Mouse (Mus musculus): ENCODE measurements around the gene Rhobtb1.
A peak's percentile ranks its signal among the peaks of the same experiment; 100 is the strongest.

The Rhobtb1 gene

DNA sequence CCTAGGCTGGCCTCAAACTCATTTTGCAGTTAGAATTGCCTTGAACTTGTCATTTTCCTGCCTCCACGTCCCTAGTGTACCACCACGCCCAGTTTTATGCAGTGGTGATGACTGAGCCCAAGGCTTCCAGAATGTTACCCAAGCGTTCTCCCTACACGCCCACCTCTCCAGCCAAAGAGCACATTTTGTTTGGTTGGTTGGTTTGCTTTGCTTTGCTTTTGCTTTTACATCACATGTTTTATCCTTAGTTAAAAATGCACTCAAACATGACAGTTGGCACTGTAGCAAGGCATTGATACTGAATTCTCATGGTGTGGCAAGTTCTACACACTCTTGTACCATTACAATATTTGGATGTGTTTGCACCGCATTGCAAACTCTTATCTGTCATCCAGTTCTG, 12.0 kb downstream of the Rhobtb1 start:
- DNase-seq (ENCODE audit: low spot score in 2 of 2), result no peak

DNA sequence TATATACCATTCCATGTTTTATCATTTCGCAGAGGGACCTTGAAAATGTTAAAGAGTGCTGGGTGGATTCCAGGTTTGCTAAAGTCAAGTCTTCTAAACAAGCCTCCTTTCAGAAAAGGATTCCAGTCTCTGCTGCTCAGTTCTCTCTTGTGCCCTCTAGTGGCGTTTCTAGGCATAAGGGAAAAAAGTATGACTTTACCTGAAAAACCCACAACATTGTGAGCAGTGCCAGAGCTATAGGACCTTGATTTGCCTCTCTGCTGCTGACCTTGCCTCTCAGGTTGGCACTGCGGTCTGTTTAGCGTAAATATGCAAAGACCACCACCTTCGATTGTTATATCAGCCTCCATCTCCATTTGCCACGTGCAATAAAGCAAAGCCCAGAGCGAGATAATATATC, 13.9 kb downstream of the Rhobtb1 start:
- DNase-seq (ENCODE audit: low spot score in 2 of 2), result no peak

DNA sequence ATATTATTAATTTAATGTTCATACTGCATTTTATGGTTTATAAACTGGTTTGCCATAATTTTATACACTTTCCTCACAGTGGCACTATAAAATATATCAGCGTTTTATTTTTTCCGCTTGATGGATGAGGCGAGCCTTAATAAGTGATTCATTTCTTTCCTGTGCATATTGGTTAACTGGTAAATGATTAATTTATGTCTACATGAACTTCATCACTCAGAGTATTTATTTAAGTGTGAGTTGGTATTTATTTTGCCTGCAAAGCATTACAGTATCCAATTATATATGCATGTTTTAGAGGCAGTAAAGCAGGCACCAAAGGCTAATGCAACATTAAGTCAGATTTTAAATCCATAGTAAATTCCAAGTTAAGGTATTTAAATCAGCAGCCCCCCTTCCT, 14.6 kb downstream of the Rhobtb1 start:
- DNase-seq (ENCODE audit: low spot score in 2 of 2), result no peak

DNA sequence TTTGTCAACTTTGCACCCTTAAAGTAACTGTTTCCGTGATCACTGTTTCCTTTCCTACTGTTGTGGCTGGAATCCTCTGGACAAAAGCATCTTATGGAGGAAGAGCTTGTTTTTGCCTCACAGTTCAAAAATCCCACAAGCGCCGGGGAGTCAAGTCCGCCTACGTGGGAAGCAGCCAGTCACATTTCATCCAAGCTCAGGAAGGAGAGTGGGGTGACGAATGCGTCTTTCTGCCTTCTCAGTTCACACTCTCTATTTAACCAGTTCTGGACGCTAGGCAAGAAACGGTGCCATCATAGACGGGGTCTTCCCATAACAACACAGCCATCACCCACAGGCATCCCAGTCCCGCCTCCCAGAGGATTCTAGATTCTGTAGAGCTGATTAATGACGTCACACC, 15.3 kb downstream of the Rhobtb1 start:
- no peak for DNase-seq (ENCODE audit: low spot score in 2 of 2)

DNA sequence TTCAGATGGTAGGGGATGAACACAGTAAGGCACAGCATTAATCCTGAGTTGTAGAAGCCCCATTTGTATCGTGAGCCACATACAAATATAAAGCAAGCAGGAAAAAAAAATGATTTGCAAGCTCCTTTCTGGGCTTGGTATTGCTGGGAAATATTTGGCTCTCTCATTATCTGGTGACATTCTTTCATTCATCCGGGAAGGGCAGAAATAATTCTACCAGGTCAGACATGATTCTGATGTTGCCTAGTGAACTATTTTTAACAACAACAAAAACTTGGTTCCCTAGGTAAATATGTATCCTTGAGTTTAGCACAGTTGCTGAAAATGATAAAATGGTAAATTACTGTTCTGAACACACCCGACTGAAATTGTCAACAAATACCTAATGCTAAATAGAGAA, 21.2 kb downstream of the Rhobtb1 start:
- no peak for DNase-seq (ENCODE audit: low spot score in 2 of 2)

DNA sequence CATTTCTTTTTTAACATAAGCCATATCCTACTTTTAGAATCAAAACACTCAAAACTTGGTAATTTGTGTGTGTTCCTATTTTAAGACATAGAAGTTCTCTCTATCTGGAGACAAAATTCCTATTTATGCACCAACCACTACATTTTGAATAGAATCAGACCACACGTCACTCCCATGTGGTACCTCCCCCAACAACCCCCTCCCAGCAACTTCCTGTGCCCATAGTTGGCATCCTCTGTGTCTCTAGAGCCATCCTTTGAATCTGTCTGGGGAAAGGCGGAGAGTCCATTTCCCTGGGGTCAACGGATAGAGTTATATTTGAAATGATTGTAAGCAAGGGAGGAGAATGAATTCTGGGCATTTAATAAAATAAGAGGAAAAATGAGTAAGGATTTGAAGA, 24.9 kb downstream of the Rhobtb1 start:
- DNase-seq (ENCODE audit: low spot score in 2 of 2), result no peak

DNA sequence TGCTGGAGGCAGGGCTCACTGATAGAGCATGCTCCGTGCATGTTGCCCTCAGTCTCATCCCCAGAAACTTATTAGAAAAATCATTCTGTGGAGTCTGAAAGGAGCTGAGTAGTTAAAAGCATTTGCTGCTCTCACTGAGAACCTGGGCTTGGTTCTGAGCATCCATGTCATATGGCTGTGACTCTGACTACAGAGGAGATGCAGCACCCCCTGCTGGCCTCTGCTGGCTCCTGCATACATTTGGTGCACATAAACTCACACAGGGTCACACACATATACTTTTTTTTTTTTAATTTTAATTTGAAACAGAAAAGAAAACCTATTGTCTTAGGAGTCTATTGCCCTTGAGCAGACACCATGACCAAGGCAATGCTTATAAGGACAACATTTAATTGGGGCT, 28.1 kb downstream of the Rhobtb1 start:
- no peak for DNase-seq (ENCODE audit: low spot score in 2 of 2)

DNA sequence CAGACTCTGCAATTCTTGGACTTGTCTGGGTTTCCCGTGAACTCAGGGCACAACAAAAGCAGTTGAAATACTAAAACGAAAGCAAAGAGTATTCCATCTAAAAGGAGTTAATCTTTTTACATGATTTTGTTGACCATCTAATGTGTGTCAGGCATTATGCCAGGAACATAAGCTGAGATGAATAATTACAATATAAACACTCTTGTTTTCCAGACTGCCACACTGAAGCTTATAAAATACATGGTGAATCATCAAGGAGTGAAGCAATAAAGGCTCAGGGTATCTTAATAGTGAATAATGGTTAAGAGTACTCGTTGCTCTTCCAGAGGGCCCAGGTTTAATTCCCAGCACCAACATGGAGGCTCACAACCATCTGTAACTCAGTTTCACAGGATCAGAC, 29.8 kb downstream of the Rhobtb1 start:
- no peak for DNase-seq (ENCODE audit: low spot score in 2 of 2)

DNA sequence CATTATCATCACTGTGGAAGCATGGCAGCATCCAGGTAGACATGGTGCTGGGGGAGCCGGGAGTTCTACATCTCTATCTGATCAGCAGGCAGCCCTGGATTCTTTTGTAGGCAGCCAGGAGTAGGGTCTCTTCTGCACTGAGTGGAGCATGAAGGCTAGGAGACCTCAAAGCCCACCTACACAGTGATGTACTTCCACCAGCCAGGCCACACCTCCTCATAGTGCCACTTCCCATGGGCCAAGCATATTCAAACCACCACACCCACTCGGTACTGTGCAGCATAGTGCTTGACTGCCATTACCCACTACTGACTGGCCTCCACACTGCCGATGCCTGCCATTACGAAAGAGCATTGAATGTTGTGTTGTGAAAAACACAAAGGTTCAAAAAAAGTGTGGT, 33.7 kb downstream of the Rhobtb1 start:
- no peak for DNase-seq (ENCODE audit: low spot score in 2 of 2)

DNA sequence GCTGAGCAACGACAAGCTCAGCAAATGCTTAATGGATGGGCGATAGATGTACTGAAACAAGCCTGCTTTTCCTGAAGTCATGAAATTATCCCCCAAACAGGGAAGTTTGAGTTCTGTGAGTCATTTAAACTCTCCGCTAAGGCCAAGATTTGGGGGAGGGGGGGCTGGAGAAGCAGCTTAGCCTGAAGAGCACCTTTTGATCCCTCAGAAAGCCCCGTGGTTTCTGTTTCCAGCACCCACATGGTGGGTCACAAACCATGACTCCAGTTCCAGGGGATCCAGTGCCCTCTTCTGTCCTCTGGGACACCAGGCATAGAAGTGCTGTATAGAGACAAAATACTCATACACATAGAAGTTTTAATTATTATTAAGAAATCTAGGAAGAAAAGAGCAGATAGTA, 34.2 kb downstream of the Rhobtb1 start:
- DNase-seq (ENCODE audit: low spot score in 2 of 2), result no peak

DNA sequence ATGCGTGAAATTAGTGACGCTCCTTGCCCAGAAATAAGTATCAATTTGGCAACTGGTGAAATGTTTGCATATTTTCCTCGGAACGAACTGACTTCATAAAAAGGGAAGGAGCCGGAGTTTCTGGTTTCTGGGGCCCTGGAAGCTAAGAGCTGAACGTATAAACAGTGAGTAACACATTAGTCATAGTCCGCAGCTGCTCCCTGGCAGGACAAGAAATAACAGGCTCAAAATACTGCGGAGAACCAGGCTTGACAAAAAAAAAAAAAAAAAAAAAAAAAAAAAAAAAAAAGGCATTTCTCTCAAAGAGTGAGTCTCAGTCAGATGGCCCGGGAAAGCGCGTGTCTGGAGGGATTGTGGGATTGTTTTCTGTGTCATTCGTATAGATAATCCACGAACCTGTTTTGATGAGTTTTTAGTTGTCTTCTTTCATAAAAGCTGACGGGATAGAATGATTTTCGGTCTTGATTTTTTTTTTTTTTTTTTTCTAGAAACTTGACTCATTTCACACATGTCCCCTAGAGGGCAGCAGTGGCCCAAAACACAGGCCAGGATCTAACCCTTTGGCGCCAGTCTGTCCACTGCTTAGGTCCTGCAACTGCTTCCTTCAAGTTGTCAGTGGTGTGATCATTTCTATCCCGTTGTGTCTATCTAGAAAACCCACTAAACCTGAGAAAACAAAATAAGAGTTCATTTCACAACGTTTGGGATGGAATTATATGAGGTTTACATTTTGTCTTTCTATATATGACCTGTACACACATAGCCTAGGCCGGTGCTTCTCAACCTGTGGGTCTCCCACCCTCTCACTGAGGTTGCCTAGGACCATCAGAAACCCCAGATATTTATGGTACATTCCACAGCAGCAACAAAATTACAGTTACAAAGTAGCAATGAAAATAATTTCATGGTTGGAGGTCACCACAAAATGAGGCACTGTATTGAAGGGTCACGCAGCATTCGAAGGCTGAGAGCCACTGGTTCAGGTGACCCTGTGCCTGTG, 35.0 kb downstream of the Rhobtb1 start:
- peak; percentile 42 to 52 for DNase-seq (ENCODE audit: low spot score in 2 of 2)

DNA sequence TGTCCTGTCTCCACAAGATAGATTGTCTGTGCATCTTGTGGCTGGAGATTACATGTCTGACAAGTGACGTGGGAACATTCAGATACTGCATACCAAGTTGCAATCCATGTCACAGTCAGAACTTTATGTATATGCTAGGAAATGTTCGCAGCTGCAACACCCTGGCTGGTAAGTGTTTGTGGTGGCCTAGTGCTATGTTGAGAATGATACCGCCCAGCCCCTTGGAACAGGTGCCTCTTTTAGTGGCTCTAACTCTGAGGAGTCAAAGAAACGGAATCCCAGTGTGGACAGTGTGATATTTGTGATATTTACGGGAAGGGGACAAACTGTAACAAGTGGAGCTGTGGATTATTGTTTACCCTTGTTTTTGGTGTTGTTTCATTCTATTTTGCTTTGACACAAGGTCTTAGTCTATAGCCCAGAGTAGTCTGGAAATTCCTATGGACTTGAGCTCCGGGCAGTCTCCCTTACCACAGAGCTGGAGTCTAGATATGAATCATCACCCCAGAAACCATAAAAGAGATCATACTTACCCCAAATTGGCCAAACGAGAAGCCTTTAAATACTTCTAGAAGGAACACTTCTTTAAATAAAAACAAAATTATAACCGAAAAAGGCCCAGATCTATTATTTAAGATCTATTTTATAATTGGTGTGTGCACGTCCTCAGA, 36.7 kb downstream of the Rhobtb1 start:
- no peak for DNase-seq (ENCODE audit: low spot score in 2 of 2)

DNA sequence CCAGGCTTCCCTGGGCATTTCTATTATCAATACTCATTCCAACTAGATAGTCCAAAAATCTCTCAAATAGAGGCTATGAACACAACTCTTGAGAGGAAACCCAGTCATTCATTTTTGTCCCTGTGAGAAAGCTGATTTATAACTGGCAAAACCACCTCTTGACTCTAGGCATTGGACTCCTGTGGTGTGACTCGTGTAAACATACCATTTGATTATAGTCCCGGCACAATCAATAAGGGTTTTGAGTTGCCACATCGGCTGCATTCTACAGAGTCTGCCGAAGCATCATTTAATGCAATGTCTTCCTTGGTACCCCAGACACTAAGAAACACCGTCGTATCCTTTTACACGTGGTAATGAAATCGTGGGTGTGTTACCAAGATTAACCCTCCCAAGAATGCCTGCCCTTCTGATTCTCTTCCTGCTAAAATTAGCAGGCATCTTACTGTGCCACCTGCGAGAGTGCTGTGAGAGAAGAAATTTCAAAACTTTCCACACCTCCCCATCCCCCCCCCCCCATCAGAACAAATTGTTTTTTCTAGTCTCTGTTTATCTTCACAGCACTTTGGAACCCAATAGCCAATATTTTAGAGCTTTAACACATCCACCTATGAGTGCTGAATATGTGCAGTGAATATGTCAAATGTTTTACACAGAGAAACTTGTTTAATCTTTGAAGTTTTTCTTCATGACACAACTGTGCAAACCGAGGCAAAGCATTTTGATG, 39.4 kb downstream of the Rhobtb1 start:
- DNase-seq (ENCODE audit: low spot score in 2 of 2), result no peak

DNA sequence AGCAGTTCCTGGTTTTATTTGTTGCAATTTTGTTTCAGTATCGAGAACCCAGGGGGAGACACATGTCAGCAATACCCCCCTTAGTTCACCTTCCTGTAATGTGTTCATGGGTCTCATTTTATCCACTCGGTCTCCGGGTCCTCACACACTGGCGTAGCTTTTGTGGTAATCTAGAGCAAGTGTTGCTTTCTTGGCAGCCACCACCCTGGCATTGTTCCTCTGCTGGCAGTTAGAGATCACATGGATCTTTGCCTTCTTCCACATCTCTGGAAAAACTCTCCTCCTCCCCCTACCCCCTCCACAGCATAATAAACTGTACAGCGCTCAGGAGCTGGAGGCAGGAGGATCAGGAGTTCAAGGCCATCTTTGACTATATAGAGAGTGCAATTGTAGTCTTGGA, 41.0 kb downstream of the Rhobtb1 start:
- DNase-seq (ENCODE audit: low spot score in 2 of 2), result no peak

DNA sequence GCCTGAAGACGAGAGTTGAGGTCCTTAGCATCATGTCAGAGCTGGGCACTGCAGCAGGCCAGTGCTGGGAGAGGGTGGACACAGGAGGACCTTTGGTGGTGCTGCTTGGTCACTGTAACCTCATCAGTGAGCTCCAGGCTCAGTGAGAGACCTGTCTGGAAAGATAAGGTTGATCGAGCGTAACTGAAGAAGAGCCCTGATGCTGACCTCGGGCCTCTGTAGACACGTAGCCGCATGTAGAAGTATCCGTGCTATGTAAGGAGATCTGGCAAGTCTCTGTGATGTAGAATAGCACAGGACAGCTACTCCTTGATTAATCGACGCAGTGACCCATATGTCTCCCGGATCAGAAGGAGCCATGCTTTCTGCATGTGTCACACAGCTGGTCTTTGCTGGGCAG, 42.5 kb downstream of the Rhobtb1 start:
- DNase-seq (ENCODE audit: low spot score in 2 of 2), result no peak

DNA sequence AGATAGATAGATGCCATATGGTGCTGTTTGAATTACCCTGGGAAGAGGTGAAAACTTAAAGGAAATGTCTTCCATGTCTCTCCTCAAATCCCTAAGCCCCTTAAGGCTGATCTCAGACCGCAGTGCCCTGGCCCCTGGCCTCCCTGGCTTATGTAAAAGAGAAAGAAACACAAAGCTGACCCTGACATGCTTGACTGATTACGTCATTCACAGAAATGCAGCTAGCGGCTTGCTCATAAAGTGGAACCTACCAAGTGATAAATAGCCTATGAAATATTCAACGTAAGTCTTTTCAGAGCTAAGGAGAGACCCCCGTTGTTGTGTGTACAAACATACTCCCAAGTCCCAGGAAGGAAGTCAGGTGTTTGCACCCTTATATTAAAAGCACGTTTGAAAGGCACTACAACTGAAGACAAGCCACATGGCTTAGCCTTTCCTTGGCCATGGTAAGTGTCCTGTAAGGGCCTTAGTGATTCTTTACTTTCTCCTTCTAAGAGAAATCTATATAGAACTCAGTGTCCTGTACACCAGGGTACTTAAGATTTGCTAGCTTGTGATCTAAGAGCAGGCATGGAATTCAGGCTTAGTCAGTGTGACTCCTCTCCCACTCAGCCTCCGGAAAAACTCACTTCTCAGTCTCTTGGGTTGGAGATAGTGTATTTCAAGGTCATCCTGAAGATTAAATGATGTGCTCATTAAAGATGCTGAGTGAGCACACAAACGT, 53.6 kb downstream of the Rhobtb1 start:
- DNase-seq (ENCODE audit: low spot score in 2 of 2), result no peak

DNA sequence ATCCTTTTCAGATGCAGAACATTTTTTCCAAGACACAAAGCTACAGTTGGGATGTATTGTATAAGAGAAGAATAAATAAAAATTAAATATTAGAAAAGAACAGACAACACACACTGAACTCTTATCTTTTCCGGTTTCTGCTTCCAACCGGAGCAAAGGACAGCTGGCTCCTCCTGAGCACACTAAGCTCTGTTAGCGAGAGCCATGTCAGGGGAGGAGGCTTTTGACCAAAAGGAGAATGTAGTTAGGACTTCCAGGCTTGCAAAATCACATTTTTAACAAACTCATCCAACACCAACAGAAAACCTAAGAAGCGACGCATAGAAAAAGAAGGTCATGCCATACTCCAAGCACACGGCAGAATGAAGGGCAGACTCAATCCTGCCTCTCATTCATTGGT, 54.8 kb downstream of the Rhobtb1 start:
- DNase-seq (ENCODE audit: low spot score in 2 of 2), result no peak

DNA sequence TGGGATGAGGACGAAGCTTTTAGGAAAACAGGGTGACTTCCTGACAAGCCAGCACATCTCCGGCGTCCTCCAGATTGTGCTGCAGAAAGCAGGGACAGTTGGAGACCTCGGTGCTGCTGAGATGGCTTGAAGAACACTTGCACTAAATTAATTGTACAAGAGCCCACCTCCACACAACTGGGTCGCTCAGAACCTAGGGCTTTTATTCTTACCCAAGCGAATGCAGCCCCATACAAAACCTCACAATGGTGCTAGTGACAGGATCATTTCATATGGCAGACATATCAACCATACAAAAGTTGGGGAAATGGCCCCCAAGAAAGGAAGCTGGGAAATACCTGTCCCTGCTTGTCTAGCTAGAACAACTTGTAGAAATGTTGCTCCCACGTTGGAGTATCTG, 56.2 kb downstream of the Rhobtb1 start:
- DNase-seq (ENCODE audit: low spot score in 2 of 2), result no peak

DNA sequence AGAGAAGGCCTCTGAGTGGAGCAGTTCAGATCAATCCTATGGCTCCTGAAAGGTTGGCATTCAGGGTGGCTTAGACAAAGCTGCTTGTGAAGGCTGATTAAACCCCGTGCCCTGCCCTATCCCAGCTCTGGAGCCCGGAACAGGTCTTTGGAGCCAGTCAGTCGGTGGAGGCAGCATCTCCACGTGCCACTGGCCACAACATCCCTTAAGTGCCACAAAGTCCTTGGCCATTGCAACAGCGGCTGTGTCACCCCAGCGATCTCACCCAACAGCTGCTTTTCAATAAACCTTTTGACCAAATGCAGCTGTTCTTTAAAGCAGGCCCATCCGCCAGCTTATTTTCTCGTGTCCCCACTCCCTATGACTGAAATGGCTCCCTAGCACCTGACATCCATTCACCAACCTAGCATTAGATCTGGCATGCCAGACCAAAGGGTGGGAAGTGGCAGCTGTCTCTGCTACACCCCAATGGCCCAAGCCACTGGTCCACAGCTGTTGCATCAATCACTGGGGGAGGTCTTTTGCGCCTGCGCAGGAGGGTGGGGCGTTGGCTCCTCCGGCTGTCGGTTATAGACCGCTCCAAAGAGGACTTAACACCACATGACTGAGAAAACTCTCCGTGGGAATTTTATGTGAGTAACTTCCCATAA, 56.9 kb downstream of the Rhobtb1 start:
- DNase-seq (ENCODE audit: low spot score in 2 of 2), result no peak

DNA sequence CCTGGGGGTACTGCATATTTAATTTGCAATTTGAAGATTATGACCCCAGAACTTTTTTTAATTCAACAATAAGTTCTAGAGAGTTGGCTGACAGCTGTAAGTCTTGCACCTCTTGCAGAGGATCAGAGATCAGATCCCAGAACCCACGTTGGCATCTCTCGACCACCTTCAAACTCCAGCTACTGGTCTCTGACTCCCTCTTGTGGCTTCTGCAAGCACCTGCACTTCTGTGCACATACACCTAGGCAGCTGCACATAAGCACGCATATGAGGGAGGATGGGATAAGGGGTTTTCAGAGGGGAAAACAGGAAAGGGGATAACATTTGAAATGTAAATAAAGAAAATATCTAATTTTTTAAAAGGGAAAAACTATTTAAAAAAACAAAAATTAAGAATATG, 57.5 kb downstream of the Rhobtb1 start:
- DNase-seq (ENCODE audit: low spot score in 2 of 2), result no peak

DNA sequence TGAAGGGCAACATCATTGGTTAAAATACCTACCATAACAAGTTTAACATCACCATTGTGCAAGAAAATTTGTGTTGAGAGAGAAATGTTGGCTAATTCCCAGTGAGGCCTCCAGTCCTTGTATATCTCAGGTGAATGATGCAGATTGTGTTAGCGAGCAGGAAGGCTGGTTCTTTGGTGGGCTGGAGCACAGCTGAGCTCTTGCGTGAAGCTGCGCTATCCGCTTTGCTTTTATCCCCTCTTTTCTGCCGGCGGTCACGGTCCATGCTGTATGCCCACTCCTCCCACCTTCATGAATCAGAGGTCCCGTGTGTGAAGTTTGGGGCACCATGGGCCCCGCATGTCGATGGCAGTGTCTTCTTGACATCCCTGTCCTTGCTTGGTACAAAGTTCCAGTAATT, 58.8 kb downstream of the Rhobtb1 start:
- DNase-seq (ENCODE audit: low spot score in 2 of 2), result no peak
